Comparison of ENCODE assay signal across 28 mouse cellular contexts in the genomic region with DNA sequence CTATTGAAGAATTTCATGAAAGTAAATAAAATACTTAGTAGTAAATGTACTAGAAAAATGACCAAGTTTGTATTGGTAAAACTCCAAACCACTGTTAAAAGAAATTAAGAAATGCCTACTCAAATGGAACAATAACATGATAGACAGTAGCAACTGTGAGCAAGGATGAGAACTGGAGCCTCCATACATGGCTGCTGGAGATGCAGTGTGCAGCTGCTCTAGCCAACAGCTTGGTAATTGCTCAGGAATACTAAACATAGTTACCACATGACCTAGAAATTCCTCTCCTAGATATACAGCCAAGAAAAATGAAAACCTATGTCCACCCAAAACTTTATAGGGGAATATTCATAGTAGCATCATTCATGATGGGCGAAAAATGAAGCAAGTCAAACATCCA.
"Had no signal": no experiment of that assay in that cellular context is flagged by ENCODE, and none has a peak within 500 bp of the region (broad histone marks: within the 10 kb centered on the region; RNA-seq: fewer than 3 reads in every experiment).

No protein-coding gene starts in this region.

- H3K4me3 ChIP-seq: gastrocnemius, adult 2 months; heart, adult 2 months; heart, embryonic 13.5 days; heart, embryonic 15.5 days; hindbrain, embryonic 13.5 days; hindbrain, embryonic 15.5 days; kidney, embryonic 15.5 days; limb, embryonic 12.5 days; liver, embryonic 13.5 days; liver, embryonic 15.5 days had no signal

- H3K27me3 ChIP-seq: heart, embryonic 13.5 days; heart, embryonic 15.5 days; hindbrain, embryonic 13.5 days; hindbrain, embryonic 15.5 days; kidney, embryonic 15.5 days; limb, embryonic 12.5 days; liver, embryonic 13.5 days; liver, embryonic 15.5 days had no signal

- H3K9me3 ChIP-seq: heart, embryonic 13.5 days; heart, embryonic 15.5 days; hindbrain, embryonic 13.5 days; hindbrain, embryonic 15.5 days; kidney, embryonic 15.5 days; limb, embryonic 12.5 days; liver, embryonic 13.5 days; liver, embryonic 15.5 days had no signal

- H3K27ac ChIP-seq: gastrocnemius, adult 2 months; heart, adult 2 months; heart, embryonic 13.5 days; heart, embryonic 15.5 days; hindbrain, embryonic 13.5 days; hindbrain, embryonic 15.5 days; hindbrain, postnatal 0 days; kidney, embryonic 15.5 days; kidney, postnatal 0 days; limb, embryonic 12.5 days; liver, embryonic 13.5 days; liver, embryonic 15.5 days had no signal

- H3K9ac ChIP-seq: heart, embryonic 13.5 days; heart, embryonic 15.5 days; hindbrain, embryonic 13.5 days; hindbrain, embryonic 15.5 days; kidney, embryonic 15.5 days; limb, embryonic 12.5 days; liver, embryonic 13.5 days; liver, embryonic 15.5 days had no signal

- H3K36me3 ChIP-seq: heart, embryonic 13.5 days; heart, embryonic 15.5 days; hindbrain, embryonic 13.5 days; hindbrain, embryonic 15.5 days; kidney, embryonic 15.5 days; limb, embryonic 12.5 days; liver, embryonic 13.5 days; liver, embryonic 15.5 days had no signal

- H3K4me1 ChIP-seq: heart, embryonic 15.5 days; hindbrain, embryonic 13.5 days; hindbrain, embryonic 15.5 days; kidney, embryonic 15.5 days; limb, embryonic 12.5 days; liver, embryonic 13.5 days; liver, embryonic 15.5 days had no signal

- ATAC-seq: hindbrain, postnatal 0 days; intestine, embryonic 16.5 days had no signal

- DNase-seq: gastrocnemius, adult 2 months; gastrocnemius, postnatal 10 days; gastrocnemius, postnatal 25 days; heart, adult 2 months; heart, postnatal 14 days; heart, postnatal 36 days; kidney, adult 11 months; kidney, adult 2 months; kidney, adult 9 months; kidney, postnatal 14 days; kidney, postnatal 36 days; layer of hippocampus, adult 9-11 months; layer of hippocampus, postnatal 36 days; left cerebral cortex, postnatal 4 days; liver; liver, embryonic 13.5 days had no signal

- H3K4me2 ChIP-seq: heart, embryonic 11.5 days; heart, embryonic 13.5 days; heart, embryonic 15.5 days; hindbrain, embryonic 13.5 days; hindbrain, embryonic 15.5 days; kidney, embryonic 15.5 days; limb, embryonic 12.5 days; liver, embryonic 11.5 days; liver, embryonic 13.5 days; liver, embryonic 15.5 days had no signal
